Mouse (Mus musculus): ENCODE data around the gene Edrf1.

Edrf1 gene

DNA sequence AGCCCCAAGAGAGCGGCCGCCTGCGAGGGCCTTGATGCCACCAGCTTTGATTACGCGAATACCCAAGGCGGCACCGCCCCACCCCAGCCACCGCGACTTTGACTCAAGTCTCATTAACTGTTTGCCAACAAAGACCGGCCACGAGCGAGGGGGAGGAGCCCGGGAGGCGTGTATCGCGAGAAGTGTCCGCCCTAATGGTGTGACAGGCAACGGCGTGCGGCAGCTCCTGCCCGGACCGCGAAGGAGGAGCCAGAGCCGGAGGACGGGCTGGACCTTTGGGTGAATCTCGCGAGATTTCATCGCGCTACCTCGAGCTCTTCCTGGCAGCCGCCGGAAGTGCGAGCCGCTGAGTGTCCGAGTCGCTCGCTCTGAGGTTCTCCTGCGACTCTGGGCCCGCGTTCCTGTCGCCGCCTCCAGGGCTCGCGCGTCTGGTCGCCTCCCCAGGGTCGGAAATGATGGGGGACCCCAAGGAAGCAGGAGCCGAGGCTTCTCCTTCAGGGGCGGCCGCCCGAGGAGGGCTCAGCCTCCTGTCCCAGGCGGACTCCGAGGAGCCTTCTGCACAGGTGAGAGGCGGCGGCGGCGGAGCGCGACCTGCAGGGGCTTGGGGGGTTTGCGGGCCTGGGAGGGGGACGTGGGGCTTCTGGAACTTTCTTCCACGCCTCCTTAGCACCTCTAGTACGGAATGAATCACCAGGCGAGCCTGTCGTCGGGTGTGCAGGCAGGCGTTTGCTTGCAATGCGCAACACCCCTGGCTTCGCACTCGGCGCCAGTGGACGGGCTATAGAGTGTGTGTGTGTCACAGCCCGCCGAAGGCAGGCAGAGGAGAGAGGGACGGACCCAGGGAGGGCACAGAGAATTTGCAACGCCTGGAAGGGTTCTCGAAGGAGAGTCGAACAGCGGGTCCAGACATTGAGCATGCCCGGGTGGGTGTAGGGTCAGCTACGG lies at the start of gene Edrf1:
Gene Edrf1 (plus strand): TSS at position 183 of the 945 bp plus-strand sequence.
- DNase-seq (ENCODE audit: low spot score): peak; percentile 99

DNA sequence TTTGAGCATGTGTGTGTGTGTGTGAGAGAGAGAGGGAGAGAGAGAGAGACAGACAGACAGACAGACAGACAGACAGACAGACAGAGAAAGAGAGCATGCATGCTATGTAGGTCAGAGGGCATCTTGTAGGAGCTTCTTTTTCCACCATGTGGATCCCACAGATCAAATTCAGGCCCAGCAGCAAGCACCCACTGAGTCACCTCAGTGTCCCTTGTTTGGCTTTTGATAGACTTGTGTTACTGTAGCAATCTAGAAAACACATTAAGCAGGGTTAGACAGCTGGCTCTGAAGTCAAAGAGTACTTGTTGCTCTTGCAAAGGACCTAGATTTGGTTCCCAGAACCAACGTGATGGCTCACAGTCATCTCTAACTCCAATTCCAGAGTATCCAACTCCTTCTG lies 45.6 kb upstream of the Edrf1 start:
- no peak for DNase-seq (ENCODE audit: low spot score)

DNA sequence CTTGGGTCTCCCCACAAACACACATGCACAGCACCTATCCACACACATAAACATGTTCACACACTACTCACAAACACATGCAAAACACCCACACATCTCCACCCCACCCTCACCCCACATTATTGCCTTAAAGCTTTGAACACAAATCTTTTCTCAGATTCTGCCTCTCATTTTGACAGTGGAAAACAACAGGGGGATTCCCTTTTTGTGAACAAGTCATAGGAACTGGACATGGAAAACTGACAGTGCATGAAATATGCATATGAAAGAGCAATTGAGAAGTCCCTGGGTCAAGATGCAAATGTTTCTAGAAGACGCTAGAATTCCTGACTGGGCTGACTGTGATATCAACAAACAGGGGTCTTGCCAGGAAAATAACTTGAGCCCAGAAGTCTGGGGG lies 36.8 kb upstream of the Edrf1 start:
- DNase-seq (ENCODE audit: low spot score): no peak

DNA sequence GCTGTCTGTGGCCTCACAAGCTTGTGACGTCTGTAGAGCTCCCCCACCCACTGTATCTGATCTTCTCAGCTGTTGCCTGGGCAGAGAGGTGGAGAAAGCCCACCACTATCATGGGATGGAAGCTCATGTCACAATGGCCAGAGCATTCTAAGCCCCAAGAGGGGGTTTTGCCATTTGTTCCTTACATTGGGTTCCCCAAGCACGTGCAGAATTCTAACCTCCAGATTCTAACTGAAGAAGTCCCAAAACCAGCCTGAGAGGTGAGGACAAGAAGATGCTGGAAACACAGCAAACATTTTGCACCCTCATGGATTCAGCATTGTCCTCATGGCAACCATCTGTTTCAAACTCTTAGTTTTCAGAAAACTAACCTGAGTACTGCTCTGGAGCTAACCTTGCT lies 35.3 kb upstream of the Edrf1 start, which contains the start of gene Tex36:
Gene Tex36 (minus strand): TSS at position 101 of the 400 bp plus-strand sequence.
- DNase-seq (ENCODE audit: low spot score): no peak

DNA sequence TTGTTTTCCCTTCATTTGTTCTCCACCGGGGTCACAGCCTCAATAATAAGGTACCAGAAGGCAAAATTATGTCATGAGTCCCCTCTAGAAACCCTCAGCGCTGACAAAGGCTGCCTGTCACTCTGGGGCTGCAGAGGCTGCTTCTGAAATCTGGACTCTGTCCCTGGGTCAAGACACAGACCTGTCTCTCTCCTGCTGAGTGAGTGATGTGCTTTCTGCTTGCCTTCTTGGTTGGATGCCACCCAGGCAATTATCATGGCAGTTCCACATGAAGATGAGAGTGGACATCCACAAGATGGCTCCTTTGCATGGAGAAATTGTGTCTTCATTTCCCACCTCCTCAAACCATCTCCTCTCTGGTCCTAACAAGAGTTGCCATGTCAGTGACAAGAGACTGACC lies 34.2 kb upstream of the Edrf1 start:
- no peak for DNase-seq (ENCODE audit: low spot score)

DNA sequence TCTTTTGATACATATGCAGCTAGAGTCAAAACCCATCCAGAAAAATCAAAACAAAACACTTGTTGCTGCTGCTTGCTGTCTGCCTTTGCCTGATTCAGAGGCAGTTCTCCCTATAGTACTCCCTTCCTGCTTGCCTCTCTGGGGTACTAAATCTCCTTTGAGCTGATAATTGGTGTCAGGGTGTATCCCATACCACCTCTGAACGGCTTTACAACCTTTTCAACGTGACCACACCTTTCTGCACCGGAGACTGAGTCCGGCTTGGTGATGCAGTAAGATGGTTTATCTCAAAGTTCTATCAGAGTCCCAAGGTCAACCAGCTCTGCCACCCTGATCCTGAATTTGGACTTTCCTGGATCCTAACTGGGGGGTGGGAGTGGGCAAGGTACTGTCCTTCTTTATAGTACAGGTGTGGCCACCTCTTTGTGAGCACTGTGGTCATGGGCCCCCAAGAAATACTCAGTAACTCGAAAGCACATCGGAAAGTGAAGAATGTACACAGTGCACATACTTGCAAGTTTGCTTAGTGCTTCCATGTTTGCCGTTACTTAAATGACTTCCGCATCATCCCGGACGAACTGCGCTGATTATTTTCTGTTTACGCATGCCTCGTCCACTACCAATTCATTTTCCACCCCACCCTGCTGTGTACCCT lies 32.8 kb upstream of the Edrf1 start:
- DNase-seq (ENCODE audit: low spot score): no peak

DNA sequence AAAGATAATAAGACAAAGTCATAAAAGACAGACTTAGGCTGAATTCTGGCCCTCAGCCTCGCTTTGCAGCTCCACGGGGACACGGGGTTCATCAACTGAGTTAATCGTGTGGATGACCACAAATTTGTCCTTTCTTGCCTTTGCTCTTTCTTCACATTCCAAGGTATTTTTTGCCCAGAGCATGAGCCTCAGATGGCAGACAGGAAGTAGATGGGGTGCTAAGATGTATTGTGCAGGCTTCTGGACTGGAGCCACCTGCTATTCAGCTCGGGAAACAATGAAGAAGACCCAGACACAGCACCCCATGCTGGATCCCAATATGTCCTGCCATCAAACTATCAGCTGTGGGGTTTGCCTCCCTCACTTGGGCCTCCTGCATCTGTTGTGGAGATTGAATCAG lies 30.0 kb upstream of the Edrf1 start:
- DNase-seq (ENCODE audit: low spot score): no peak

DNA sequence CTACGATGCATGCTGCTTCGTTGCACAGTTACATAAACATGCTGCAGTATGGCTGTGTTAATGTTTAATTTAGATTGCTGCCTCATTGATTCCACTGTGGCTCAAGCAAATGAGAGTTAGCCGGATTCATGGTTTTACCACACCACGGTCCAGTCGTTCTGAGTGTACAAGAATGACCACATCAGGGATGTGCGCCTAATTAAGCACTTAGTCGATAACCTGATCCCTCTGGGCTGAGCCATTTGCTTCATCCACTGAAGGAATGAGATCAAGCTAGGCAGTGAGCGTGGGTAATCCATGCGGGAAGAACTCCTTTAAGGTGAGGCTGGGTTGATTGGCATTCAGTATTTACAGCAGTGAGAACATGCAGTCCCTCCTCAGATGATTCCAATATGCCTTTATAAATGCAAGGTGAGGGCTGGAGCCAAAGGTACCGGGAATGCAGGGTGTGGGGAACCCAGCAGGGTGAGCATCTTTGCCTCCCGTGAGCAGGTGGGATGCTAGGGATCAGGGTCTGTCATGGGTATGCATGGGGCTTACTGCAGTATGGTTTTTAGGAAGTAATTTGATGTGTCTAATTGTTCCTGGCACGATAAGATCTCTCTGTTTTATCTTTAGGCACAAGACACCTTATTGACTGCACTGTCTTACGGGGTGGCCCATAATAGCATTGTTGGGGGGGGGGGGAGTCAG lies 29.3 kb upstream of the Edrf1 start:
- DNase-seq (ENCODE audit: low spot score): no peak

DNA sequence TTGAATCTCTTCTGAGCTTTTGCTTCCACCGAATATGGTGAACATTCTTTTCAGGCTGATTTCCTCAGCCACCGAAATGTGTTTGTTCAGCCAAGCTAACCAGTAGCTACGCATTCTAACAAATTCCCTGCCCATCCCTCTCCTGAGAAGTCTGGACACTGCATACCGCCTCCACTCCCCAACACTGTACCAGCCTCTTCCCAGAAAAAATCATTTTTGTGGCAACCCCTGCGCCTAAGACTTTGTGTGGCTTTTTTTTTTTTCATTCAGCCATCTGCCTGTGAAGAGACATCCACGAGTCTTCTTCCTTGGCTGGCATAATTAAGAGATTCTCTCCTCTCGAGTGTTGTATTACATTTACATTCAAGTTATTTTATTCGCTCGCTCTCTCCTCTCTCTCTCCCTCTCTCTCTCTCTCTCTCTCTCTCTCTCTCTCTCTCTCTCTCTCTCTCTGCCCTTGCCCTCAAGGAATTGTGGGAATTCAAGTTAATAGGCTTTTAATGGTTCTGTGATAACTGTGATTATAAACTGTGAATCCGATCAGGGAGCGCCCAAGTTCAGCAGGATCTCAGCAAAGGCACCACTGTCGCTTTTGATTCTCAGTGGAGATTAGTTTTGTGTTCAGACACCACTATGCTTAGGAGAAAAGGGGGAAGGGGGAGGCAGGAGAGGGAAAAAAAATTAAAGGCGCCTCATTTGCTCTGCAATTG lies 28.6 kb upstream of the Edrf1 start:
- no peak for DNase-seq (ENCODE audit: low spot score)

DNA sequence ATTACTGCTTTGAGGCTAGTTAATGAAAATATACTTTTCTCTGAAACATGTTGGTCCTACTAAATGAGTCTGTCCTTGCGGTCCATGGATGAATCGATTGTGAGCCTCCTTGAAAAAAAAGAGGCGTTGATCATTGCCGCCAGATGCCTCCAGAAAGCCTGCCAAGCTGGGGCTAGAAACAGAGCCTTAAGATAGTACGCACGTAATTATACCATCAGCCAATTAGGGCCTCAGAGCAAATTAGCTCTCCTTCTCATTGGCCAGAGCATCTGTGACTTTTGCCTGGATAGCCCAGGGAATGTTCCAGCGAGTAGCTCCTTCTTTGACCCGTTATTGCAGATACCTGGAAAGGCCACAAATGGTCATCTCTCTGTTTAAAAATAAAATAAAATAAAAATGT lies 27.8 kb upstream of the Edrf1 start:
- no peak for DNase-seq (ENCODE audit: low spot score)

DNA sequence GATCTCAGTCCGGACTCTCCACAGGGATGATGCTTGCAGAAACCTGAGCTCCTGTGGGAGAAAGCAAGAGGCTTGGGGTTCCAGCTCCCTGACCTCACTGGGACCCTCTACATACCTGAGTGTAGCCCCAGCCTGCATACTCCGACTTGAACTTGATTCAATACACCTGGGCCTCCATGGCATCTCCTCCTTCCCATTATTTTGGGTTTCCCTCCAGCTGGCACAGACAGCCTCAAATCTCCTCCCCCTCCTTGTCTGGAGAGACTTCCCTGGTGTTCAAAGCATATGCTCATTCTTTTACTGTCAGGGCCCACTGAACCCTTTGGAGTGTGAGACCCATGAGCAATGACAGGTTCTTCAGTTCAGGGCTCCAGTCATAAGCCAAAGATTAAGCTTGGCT lies 24.4 kb upstream of the Edrf1 start:
- no peak for DNase-seq (ENCODE audit: low spot score)

DNA sequence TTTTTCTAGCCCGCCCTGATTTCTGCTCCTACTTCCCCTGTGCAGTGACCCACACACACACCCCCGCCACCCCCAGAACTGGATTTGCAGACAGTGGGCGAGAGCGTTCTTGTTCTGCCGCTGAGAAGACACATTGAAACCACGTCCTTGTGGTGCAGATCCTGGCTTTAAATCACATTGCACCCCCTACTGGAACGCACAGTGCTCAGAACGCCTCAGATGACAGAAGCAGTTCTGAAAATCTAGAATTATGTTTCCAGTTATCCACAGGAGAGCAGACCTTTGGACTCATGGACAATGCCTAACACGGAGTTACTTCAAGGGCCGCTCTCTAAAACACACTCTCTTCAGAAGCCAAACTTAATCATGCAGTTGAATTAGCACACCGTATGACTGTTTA lies 16.6 kb upstream of the Edrf1 start:
- peak; percentile 50 for DNase-seq (ENCODE audit: low spot score)

DNA sequence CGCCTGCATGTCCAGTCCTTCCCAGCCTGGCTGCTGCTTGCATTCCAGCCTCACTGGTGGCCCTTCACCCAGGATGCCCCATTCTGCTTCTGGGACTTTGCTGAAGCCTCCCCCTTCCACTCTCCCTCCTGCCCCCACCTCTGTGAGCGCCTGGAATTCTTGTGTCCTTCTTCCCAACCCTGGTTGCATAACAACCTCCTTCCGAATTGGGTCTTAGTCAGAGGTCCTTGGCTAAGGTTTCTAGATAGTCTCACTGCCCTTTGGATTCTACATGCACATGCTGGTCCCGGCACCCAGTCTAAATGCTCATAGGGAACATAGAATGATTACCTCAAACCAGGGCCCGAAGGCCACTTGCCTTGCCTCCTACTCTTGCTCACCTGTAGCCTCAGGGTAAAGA lies 14.1 kb upstream of the Edrf1 start:
- DNase-seq (ENCODE audit: low spot score): no peak

DNA sequence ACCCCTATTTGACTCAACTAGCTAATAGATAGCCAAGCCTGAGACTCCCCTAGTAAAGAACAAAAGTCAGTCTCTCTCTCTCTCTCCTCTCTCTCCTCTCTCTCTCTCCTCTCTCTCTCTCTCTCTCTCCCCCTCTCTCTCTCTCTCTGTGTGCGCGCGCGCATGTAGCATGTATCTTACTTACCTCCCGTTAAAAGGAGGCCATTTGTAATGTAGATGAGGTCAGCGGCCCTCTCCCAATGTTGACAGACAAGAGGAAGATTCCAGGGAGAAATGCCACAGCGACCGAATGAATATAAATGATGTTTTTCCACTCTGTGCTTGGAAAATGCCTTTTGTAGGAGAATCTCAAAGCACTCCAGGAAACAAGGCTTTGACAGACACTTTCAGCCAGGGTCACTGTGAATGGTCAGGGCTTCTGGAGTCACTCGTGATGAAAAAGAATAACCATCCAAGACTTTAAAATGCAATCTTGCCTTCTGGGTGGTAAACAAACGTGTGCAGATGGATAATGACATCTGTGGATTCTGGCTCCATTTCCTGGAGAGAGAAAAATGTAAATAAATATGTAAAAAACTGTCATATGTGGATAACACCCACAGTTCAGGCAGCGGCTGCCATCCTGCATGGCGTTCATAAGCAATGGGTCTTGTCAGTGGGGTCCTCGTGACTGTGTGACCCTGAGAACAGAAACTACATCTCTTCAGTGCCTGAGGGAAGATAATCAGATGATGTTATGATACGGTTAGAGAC lies 10.0 kb upstream of the Edrf1 start:
- DNase-seq (ENCODE audit: low spot score): peak; percentile 43

DNA sequence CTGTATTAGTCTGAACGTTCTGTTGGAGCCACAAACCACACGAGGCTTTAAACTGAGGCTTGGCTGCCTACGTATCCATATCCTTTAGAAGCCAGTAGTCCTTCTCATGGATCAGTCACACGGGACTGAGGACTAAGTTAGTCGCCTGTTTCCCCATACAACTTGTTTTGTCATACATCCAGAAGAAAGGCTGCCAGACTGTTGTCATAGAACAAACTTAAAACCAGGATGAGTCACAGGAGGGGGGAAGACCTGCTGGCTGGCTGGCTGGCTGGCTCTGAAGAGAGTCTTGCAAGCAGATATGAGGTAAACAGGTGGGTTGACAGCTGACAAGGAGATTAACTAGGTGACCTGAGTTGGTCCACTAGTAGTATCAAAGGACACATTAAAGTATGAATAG lies 6.5 kb upstream of the Edrf1 start:
- DNase-seq (ENCODE audit: low spot score): no peak

DNA sequence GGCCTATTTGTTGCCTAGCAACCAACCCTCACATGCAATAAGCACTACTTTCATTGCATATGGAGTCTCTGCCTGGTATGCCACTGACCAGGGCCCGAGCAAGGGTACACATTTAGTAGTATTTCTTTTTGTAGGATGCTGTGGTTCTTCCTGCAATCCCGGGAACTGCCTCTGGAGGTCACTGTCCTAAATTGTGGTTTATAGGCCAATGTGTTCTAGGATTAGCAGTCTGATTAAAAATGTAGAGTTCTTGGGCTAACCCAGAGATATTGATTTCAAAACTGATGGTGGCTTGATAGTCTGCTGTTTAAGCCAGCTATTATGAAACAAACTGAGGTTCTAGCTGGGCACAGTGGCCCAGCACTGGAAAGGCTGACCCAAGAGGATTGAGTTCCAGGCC lies 4.9 kb upstream of the Edrf1 start:
- DNase-seq (ENCODE audit: low spot score): peak; percentile 80

DNA sequence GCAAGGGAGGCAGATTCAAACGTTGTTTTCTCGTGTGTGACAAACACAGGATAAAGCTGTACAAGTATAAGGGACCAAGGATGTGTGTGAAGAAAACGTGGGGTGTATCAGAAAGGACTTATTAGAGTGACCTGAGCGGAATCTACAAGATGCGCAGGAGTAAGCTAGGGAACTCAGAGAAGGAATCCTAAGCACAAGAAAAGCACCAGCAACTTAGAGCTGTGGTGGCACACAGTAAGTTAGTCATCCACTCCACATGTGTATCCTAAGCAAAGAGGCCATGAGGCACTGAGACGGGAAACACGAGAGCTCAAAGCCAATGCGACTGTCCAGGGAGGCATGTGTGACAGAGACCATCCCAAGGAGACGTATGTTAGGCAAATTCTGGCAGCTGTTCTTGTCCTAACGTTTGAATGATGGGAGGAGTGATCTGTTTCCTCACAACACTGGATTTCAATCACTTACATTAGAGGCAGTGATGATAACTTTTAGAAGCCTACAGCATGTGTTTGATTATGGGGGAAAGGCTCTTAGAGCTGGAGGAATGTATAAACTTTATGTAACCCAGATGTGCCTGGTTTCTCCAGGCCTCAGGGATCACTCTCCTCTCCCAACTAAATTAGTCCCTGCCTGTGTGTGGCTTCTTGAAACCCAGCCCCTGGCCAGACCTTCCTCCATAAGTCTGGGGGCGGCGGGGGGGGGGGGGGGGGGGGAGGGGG lies 2.3 kb upstream of the Edrf1 start:
- DNase-seq (ENCODE audit: low spot score): peak; percentile 69

DNA sequence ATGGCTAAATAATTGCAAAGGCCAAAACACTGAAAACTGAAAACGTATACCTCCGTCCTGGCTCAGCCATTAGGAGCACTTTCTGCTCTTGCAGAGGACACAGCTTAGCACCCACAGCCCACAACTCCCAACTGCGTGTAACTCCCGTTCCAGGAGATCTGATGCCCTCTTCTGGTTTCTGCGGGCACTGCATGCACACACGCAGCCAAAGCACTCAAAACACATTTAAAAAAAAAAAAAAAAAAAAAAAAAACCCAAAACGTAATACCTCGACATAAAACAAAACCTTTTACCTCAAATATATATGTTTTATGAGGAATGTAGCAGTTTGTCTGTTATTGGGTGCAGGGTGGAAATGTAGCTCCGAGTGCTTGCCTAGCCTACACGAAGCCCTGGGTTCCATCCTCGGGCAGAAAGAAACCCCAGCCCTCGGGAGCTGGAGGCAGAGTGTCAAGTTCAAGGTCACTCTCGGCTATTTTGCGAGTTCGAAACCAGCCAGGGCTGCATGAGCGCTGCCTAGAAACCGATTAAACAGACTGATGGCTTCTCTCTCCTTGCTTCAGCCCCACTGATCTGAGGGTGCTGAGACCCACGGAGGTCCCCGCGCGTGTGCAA lies 498 bp upstream of the Edrf1 start:
- DNase-seq (ENCODE audit: low spot score): peak; percentile 92

DNA sequence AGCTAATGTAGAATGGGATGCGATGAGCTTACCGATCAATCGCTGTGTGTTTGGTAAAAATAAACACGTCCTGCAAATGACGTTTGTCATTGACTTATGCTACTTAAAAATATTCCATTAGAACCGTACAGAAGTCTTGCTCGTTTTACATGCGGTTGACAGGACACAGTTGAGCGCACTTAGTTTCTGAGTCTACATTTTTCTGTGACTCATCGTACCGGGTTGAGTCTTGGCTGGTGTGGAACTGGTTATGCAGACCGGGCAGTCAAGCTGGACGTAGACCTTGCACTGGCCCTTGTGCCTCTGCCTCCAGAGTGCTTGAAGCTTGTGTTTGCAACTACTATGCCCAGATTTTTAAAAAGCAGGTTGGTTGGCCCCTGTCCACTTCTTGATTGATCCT lies 963 bp downstream of the Edrf1 start:
- DNase-seq (ENCODE audit: low spot score): peak; percentile 5

DNA sequence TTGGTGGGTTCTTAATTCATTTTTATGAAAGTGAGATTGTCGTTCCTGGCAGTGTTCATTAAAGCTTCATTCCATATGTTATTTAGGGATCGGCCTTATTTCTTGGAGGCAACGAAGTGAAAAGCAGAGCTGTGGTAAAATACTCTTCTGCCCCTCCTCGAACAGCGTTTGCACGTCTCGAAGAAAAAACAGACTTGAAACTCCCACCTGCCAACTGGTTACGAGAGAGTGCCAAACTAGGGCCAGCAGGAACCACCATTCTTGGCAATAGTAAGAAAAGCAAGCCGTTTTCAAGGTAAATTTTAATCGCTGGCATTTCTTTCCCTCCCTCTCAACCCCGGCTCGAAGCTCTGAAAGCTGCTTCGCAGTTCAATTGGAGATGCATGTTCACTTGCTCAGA lies 1.5 kb downstream of the Edrf1 start:
- no peak for DNase-seq (ENCODE audit: low spot score)

All from embryo, embryonic 10.5 days (tissue).